Mouse (Mus musculus) small intestine, adult 2 months (tissue): ENCODE measurements around the gene Arhgef18.

Experiments
- CTCF ChIP-seq: fragments of 200-500 bp; IDR thresholded peaks from 2 replicates; pipeline ENCODE4 v1.5.1; 2012; ENCODE audit warnings: low read depth, mild to moderate bottlenecking, control low read depth, inconsistent platforms, low read length, moderate library complexity, mixed read lengths; ENCODE audit not compliant: insufficient replicate concordance, insufficient read length; ENCODE audit errors: extremely low read depth
- POLR2A ChIP-seq: fragments of 200-500 bp; IDR thresholded peaks from 2 replicates; pipeline ENCODE4 v1.6.1; 2012; ENCODE audit warnings: low read depth, mild to moderate bottlenecking, control low read depth, inconsistent platforms, low read length, moderate library complexity

GRCm38 (mm10) chr8:3463248-3463647, 70.4 kb downstream of the Arhgef18 start:
- TF ChIP-seq CTCF, result no peak
- TF ChIP-seq POLR2A, result no peak
